ENCODE assay signal across 11 mouse cellular contexts in the genomic region with DNA sequence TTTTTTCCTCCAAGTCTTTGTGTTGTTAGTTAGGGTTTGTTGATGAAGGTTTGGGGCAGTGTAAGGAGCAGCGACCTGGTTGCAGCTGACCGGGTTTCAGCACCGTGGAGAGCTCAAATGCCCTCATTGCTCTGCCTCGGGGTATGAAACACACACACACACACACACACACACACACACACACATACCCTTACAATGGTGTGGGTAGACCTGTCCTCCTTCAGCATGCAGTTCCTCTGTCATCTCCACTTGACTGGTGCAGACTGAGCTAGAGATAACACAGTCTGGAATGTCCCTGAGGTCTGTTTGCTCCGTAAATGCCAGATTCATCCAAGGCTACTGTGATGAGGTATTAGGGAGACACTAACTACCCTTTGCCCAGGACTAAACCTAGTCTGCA. TPM values are rescaled to one million over a fixed set of nuclear protein-coding genes. Genes with fewer than 3 reads are reported as not detected.
DNase-seq lines count a peak whose midpoint lies in the region; ATAC-seq and TF ChIP-seq lines count a peak whose summit lies in the region.
"Had no signal": no experiment of that assay in that cellular context is flagged by ENCODE, and none has a peak within 500 bp of the region (broad histone marks: within the 10 kb centered on the region; RNA-seq: fewer than 3 reads in every experiment).

No protein-coding gene starts in this region.

- DNase-seq in adrenal gland, adult 2 months: peak; percentile 28
- no peak for DNase-seq in adrenal gland, adult 18-20 months (ENCODE audit: low spot score in 2 of 2)
- DNase-seq in embryonic facial prominence, embryonic 14.5 days (ENCODE audit: low spot score): peak; percentile 26
- peak; percentile 29 to 33 for DNase-seq in kidney, adult 8-10 months
- DNase-seq in layer of hippocampus, adult 9-11 months: no peak
- DNase-seq in cerebellum, postnatal 4 days (ENCODE audit: low spot score in 2 of 2): no peak
- no peak for DNase-seq in layer of hippocampus, postnatal 10 days (ENCODE audit: low spot score in 2 of 2)
- DNase-seq: gastrocnemius, postnatal 36 days; lung, postnatal 10 days had no signal

- H3K4me1 ChIP-seq in embryonic facial prominence, embryonic 14.5 days (ENCODE audit: control insufficient read depth, insufficient read depth, low read length): peaks cover 6% of the 10 kb centered on the region; the same call in 1 of the 2 replicates

- no peak overlapping the region for H3K27ac ChIP-seq in embryonic facial prominence, embryonic 14.5 days (replicated peaks; ENCODE audit: low read depth, low read length)

- no peaks in the 10 kb centered on the region for H3K9me3 ChIP-seq in embryonic facial prominence, embryonic 14.5 days (ENCODE audit: control insufficient read depth, low read length)

- ATAC-seq in embryonic facial prominence, embryonic 14.5 days (ENCODE audit: low read depth): no peak; the same call in 1 of the 2 replicates

- no peak overlapping the region for H3K4me3 ChIP-seq in embryonic facial prominence, embryonic 14.5 days (ENCODE audit: low read depth, low read length)
- no peak overlapping the region for H3K4me3 ChIP-seq in myocyte

- WGBS in embryonic facial prominence, embryonic 14.5 days: 24% methylated on average over 5 of the region's 5 CpGs

- H3K36me3 ChIP-seq in embryonic facial prominence, embryonic 14.5 days (ENCODE audit: control insufficient read depth, insufficient read depth, low read length): peaks cover 35% of the 10 kb centered on the region
- H3K36me3 ChIP-seq in myocyte (ENCODE audit: control insufficient read depth, insufficient read depth): peaks cover 18% of the 10 kb centered on the region

- no peak overlapping the region for H3K4me2 ChIP-seq in embryonic facial prominence, embryonic 14.5 days (ENCODE audit: low read depth, low read length)
- H3K4me2 ChIP-seq in myocyte (ENCODE audit: low read depth): no peak overlapping the region

- no peak for TF ChIP-seq POLR2A in myocyte (IDR thresholded peaks at IDR 0.05; ENCODE audit: insufficient read length, low read depth)

- no peaks in the 10 kb centered on the region for H3K27me3 ChIP-seq in embryonic facial prominence, embryonic 14.5 days (replicated peaks; ENCODE audit: control insufficient read depth, insufficient read depth, low read length)
- H3K27me3 ChIP-seq in myocyte (ENCODE audit: control insufficient read depth, insufficient read depth, insufficient read length): no peaks in the 10 kb centered on the region

- H3ac ChIP-seq in myocyte (ENCODE audit: control insufficient read depth, insufficient read length): no peak overlapping the region

- no peak overlapping the region for H3K9ac ChIP-seq in embryonic facial prominence, embryonic 14.5 days (ENCODE audit: low read depth, low read length)

- no peaks in the 10 kb centered on the region for H3K79me2 ChIP-seq in myocyte (ENCODE audit: control insufficient read depth, insufficient read depth)

TF ChIP-seq in myocyte, 11 proteins besides CTCF, POLR2A, EP300 and RAD21:
- TF ChIP-seq MAX (IDR thresholded peaks at IDR 0.05; ENCODE audit: low read depth) (no peak), POLR2AphosphoS2 (IDR thresholded peaks at IDR 0.05; ENCODE audit: insufficient read length, low read depth) (no peak), E2F4 (IDR thresholded peaks at IDR 0.05; ENCODE audit: insufficient read depth) (no peak), REST (IDR thresholded peaks at IDR 0.05; ENCODE audit: insufficient read depth, insufficient read length) (peak; percentile 71), MYOG (IDR thresholded peaks at IDR 0.05; ENCODE audit: control insufficient read depth in 1 of 3, insufficient read depth in 1 of 3, insufficient read length in 2 of 3, low read depth in 2 of 3) (no peak), MYOD1 (IDR thresholded peaks at IDR 0.05; ENCODE audit: control insufficient read depth in 1 of 3, insufficient read length in 2 of 3, low read depth in 2 of 3) (no peak), CEBPB (IDR thresholded peaks at IDR 0.05; ENCODE audit: insufficient read depth, poor library complexity, severe bottlenecking) (no peak), TCF3 (IDR thresholded peaks at IDR 0.05; ENCODE audit: insufficient read length, low read depth) (no peak)

RNA-seq across cellular contexts. Expression of gene Ngdn, which starts 12.0 kb away (rescaled TPM):
- total RNA-seq in adrenal gland, adult 2 months (2021): 10 to 100 TPM; 36.0 TPM
- polyA plus RNA-seq in adrenal gland, adult 2 months (2012; rRNA removed): 2.7 and 2.9 TPM in 2 replicates
- total RNA-seq in adrenal gland, adult 18-20 months (2021): 10 to 100 TPM; 38.2 to 43.2 TPM
- polyA plus RNA-seq in embryonic facial prominence, embryonic 14.5 days (2014; fragmentation: Nextera tagmentation; extraction: Ambion mirVana): 70.1 and 71.6 TPM in 2 replicates
- polyA plus RNA-seq in myocyte (2012; fragmentation: generic; extraction: Trizol): 39.4 TPM
- total RNA-seq in layer of hippocampus, postnatal 10 days (2021): 10 to 100 TPM; 30.0 to 39.1 TPM

RNA-seq across cellular contexts. Expression of gene Myh7, which starts 32.8 kb away (rescaled TPM):
- total RNA-seq in adrenal gland, adult 2 months (2021): not detected
- not detected in 2 replicates for polyA plus RNA-seq in adrenal gland, adult 2 months (2012; rRNA removed)
- under 1 TPM in 1 of 2 experiments, not detected in 1; 0.42 TPM for total RNA-seq in adrenal gland, adult 18-20 months (2021)
- polyA plus RNA-seq in embryonic facial prominence, embryonic 14.5 days (2014; fragmentation: Nextera tagmentation; extraction: Ambion mirVana): 92.5 and 103 TPM in 2 replicates
- 56.5 TPM for polyA plus RNA-seq in myocyte (2012; fragmentation: generic; extraction: Trizol)
- total RNA-seq in layer of hippocampus, postnatal 10 days (2021): 1 to 10 TPM; 4.4 to 7.4 TPM

RNA-seq across cellular contexts. Expression of gene Gm17428, which starts 50.5 kb away (rescaled TPM):
- total RNA-seq in adrenal gland, adult 2 months (2021): not detected
- not detected in 2 replicates for polyA plus RNA-seq in adrenal gland, adult 2 months (2012; rRNA removed)
- total RNA-seq in adrenal gland, adult 18-20 months (2021): not detected
- not detected in 2 replicates for polyA plus RNA-seq in embryonic facial prominence, embryonic 14.5 days (2014; fragmentation: Nextera tagmentation; extraction: Ambion mirVana)
- polyA plus RNA-seq in myocyte (2012; fragmentation: generic; extraction: Trizol): not detected
- not detected for total RNA-seq in layer of hippocampus, postnatal 10 days (2021)
- total RNA-seq: gastrocnemius, postnatal 36 days had no signal
- polyA plus RNA-seq: large intestine, adult 2 months had no signal

Comparison
In these comparisons a context has a peak if more than half of its experiments do, and no peak if none do; other contexts are left out.
1. DNase-seq: peak in adrenal gland, adult 2 months (single experiment), embryonic facial prominence, embryonic 14.5 days (single experiment) and kidney, adult 8-10 months (2 of 2); none in adrenal gland, adult 18-20 months (0 of 2), layer of hippocampus, adult 9-11 months (single experiment), cerebellum, postnatal 4 days (0 of 2) and layer of hippocampus, postnatal 10 days (0 of 2).